Mouse (Mus musculus): ENCODE measurements around the gene Elp5. TPM values are rescaled to one million over a fixed set of nuclear protein-coding genes. Genes with fewer than 3 reads are reported as not detected.
"Not testable (repeated sequence)": the region's sequence is repeated elsewhere in the genome, so short reads cannot be mapped to it uniquely, and the experiment has no call there.

The Elp5 gene
- total RNA-seq, 2 experiments from 2014 or later = 65.5 to 70.9 TPM

DNA sequence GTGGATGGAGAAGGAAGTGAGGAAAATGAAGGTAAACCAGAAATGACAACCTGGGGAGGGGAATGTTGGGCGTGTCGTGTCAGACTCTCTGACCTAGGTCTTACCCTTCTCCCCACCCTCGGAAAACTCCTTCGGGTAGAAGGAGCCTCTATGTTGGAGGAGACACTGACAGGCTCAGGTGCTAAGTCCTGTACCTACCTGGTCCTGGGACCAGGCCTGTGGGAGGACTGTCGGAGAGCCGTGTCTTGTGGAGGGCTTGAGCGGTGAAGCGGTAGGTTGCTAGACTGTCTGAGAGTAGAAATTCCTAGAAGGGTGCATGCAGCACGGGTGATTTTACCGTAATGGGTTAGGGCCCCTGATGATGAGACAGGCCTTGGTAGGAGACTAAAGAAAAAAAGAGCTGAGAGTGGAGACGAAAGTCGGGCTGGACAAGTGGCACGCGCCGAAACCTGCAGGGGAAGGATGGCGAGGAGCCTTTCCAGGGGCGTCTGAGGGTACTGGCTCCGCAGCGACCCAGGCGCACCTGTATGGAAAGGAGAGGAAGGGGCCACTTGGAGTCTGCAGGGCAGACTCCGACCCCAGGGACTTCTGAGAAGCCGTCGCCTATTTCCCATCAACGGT, 17.6 kb downstream of the Elp5 start, which contains the start of gene Cldn7:
TSS of gene Cldn7 (plus strand) at position 130 of the 621 bp plus-strand sequence.
- no peak for DNase-seq (ENCODE audit: low spot score in 2 of 2)

DNA sequence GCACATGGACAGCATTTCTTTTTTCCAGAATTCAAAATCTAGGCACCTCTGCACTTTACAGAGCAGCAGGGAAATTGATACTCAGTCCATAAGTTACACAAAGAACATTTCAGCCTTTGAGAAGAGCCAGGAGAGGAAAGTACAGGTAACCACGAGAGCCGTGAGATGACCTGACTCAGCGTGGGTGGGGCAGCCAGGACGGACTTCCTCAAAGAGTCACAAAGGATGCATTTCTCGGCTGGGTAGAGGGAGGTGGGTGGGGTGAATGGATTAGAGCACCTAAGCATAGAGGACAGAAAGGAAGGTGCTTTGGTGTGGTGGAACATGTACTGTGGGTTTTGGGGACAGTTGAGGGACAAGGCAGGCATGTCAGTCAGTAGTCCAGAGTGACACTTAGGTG, 20.5 kb downstream of the Elp5 start:
- no peak for DNase-seq (ENCODE audit: low spot score in 2 of 2)

DNA sequence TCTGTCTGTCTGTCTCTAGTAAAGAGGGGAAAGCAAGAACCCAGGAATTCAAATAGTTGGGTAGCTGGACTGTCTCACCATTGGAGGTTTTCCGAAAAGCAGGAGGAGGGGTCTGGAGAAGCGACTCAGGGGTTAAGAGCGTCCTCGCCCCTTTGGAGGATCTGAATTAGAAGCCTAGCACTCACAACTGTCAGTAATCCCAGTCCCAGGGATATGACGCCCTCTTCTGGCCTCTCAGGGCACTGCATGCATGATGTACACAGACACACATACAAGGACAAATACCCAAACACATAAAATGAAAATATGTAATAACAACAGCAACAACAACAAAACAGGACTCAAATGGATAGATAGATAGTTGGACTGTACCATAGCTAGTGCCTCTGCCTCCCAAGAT, 21.7 kb downstream of the Elp5 start:
- DNase-seq (ENCODE audit: low spot score in 2 of 2) = no peak

GRCm38 (mm10) chr11:69956218-69956617, 26.1 kb downstream of the Elp5 start:
- DNase-seq (ENCODE audit: low spot score in 2 of 2) = no peak

DNA sequence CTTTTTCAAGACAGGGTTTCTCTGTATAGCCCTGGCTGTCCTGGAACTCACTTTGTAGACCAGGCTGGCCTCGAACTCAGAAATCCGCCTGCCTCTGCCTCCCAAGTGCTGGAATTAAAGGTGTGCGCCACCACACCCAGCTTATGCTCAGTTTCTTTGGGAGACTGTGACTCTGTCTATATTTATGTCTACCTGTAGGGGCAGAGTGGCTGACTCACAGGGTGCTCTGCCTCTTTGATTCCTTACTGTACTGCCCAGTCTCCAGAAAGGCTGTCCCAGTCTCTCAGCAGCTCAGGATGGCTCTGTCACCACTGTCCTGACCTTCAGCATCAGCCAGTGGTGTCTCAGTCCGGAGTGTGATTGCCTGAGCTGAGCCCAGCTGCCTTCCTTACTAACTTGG, 26.7 kb downstream of the Elp5 start:
- not testable (repeated sequence) for DNase-seq (ENCODE audit: low spot score in 2 of 2)

- no peak for DNase-seq (ENCODE audit: low spot score in 2 of 2)
These were observed 28.9 kb downstream of the Elp5 start for GRCm38 (mm10) chr11:69953267-69953915.

GRCm38 (mm10) chr11:69952274-69952673, 30.0 kb downstream of the Elp5 start:
- no peak for DNase-seq (ENCODE audit: low spot score in 2 of 2)

- DNase-seq (ENCODE audit: low spot score in 2 of 2) = no peak
These were observed 31.4 kb downstream of the Elp5 start for GRCm38 (mm10) chr11:69950807-69951459.

DNA sequence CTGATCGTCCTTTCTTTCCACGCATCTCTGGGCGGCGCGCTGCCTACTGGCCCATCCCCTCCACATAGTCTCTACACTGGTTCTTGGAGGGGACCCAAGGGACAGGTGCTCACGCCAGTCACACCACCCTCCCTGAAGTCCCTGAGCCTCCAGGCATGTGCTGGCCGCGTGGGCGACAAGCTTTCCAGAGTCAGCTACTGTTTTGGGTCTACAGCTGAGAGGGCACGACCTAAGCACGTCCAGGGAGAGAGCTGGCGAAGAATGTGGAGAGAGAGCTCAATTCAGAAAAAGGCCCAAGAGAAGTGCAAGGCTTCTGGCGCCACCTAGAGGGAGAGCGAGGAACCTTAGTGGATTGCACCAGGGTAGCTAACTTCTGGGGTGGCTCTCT, 33.6 kb downstream of the Elp5 start:
- DNase-seq (ENCODE audit: low spot score in 2 of 2) = peak; percentile 64 to 80

DNA sequence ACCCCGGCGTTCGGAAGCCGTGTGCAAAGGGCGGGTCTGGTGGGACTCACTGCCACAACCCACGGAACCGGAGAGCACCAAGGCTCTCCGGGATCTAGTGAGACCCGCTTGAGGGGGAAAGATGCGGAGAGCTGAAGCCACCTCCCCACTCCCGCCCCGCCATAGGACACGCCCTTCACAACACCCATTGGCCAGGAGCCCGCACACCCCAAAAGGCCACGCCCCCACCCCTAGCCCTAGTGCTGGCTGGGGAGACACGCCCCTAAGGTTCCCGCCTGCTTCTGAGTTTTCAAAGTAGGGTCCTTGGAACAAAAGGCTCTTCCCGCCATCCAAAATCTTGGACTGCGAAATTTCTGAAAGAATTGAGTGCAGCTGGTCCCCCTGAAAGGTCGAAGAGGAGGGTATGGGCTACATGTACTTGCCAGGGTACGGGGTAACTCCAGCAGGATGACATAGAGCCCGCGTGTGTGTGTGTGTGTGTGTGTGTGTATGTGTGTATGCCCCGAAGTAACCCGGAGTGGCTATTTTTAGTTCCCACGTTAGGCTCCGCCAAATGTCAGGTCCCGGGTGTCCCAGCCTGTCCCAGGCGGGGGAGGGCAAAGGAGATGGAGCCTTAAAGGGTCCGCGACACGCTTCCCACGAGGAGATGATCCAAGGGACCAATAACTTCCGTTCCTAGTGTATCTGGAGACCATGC, 34.1 kb downstream of the Elp5 start, which contains the start of gene Slc2a4:
TSS of gene Slc2a4 (minus strand) at position 123 of the 697 bp plus-strand sequence.
- DNase-seq (ENCODE audit: low spot score in 2 of 2) = peak; percentile 82 to 89

GRCm38 (mm10) chr11:69947337-69948065, 34.8 kb downstream of the Elp5 start:
- peak; percentile 31 to 32 for DNase-seq (ENCODE audit: low spot score in 2 of 2)

GRCm38 (mm10) chr11:69945997-69946891, 36.1 kb downstream of the Elp5 start:
- no peak for DNase-seq (ENCODE audit: low spot score in 2 of 2)

DNA sequence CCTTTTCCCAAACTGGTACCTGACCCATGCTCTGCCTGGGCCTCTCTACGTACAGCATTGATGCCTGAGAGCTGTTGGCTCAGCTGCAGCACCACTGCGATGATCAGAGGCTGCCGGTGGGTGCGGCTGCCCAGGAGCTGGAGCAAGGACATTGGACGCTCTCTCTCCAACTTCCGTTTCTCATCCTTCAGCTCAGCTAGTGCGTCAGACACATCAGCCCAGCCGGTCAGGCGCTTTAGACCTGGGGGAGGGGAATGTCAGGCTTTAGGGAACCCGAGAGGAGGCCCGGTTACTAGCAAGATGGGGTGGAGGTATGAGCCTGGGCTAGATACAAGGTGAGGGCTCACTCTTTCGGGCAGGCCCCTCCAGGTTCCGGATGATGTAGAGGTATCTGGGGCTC, 37.1 kb downstream of the Elp5 start:
- peak in 1 of 2 experiments; percentile 31 for DNase-seq (ENCODE audit: low spot score in 2 of 2)

GRCm38 (mm10) chr11:69940962-69941361, 41.4 kb downstream of the Elp5 start:
- no peak for DNase-seq (ENCODE audit: low spot score in 2 of 2)

GRCm38 (mm10) chr11:69939731-69940130, 42.6 kb downstream of the Elp5 start:
- no peak for DNase-seq (ENCODE audit: low spot score in 2 of 2)

DNA sequence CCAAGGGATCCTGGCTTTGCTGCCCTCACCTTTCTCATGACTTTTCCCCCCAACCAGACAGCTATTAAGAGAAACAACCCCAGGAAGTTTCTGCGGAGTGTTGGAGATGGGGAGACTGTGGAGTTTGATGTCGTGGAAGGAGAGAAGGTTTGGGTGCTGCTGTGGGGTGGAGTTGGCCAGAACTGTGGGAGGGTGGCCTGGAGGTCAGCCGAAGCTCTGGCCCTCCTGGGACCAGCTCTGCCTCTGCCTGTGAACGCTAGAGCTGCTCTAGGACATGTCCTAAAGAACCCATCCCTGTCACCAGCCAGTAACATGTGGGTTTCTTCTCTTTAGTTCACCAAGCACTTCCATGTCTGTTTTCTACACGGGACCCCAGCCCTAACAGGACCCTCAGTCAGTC, 43.1 kb downstream of the Elp5 start:
- no peak for DNase-seq (ENCODE audit: low spot score in 2 of 2)

DNA sequence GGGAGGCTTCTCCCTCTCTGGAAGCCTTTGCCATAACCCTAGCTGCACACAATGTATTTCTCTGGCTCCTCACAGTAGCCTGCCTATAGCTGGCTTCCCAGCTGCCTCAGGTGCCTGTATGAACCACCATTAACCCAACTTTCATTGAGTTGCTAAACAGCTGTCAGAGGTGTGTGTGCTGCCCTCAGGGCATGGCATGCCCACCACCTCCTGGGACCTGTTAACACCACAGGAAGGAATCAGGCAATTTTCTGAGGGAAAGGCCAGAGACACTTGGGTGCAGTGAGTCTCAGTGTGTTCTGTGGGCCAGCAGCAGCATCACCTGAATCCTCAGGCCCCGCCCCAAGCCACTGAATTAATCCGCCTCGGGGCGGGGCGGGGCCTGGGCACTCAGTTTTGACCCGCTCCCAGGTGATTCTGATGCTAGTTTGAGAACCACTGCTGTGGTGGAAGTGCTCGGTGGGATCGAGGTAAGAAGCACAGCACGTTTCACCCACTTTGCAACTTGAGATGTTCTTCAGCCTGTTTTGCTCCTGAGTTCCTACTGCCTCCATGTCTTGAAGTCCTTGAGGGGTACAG, 43.8 kb downstream of the Elp5 start:
- no peak for DNase-seq (ENCODE audit: low spot score in 2 of 2)

DNA sequence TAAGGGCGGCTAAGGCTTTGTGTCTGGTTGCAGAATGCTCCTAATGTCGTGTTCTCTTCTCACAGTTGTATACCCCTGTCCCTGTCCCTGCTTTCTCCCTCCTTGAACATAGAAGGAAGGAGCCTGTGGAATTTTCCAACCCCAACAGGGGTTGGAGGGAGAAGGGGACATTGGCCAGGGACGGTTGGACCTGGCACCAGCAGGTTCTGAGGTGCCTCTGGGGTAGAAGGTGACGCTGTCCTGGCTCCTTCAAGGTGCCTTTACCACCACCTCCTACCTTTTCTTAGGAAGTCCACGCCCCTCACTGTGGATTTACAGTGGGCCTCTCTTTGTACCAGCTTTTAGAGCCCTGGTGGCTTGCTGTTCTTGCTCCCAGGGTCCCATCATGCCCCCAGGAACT, 44.5 kb downstream of the Elp5 start:
- DNase-seq (ENCODE audit: low spot score in 2 of 2) = no peak

- no peak for DNase-seq (ENCODE audit: low spot score in 2 of 2)
These were observed 44.9 kb downstream of the Elp5 start for GRCm38 (mm10) chr11:69937385-69937784.

Data from adrenal gland, postnatal 4 days (tissue).